Mouse (Mus musculus) intestine, embryonic 15.5 days (tissue): ENCODE measurements around the gene Gdpd2. TPM values are rescaled to one million over a fixed set of nuclear protein-coding genes. Genes with fewer than 3 reads are reported as not detected.
A peak's percentile ranks its signal among the peaks of the same experiment; 100 is the strongest.

Source experiments
- ATAC-seq: fragments of 200-750 bp; cut with Nextera tagmentation; 2 replicates; pipeline ENCODE4 v1.8.0; 2017; ENCODE audit warnings: moderate TSS enrichment, moderate library complexity
- H3K27ac ChIP-seq: fragments of 300-500 bp; sonication (generic); 2 replicates; pipeline ENCODE4 v1.5.1; 2015; ENCODE audit warnings: mild to moderate bottlenecking, inconsistent platforms
- H3K27me3 ChIP-seq: fragments of 300-500 bp; sonication (generic); replicated peaks from 2 replicates; pipeline ENCODE4 v1.6.1; 2015; ENCODE audit warnings: inconsistent platforms
- H3K36me3 ChIP-seq: fragments of 300-500 bp; sonication (generic); 2 replicates; pipeline ENCODE4 v1.6.1; 2015; ENCODE audit warnings: inconsistent platforms
- H3K4me1 ChIP-seq: fragments of 300-500 bp; sonication (generic); replicated peaks from 2 replicates; pipeline ENCODE4 v1.6.1; 2015; ENCODE audit warnings: inconsistent platforms
- H3K4me2 ChIP-seq: fragments of 300-500 bp; sonication (generic); replicated peaks from 2 replicates; pipeline ENCODE4 v1.6.1; 2015; ENCODE audit warnings: mild to moderate bottlenecking, inconsistent platforms
- H3K4me3 ChIP-seq: fragments of 300-500 bp; sonication (generic); replicated peaks from 2 replicates; pipeline ENCODE4 v1.5.1; 2015; ENCODE audit warnings: inconsistent platforms
- H3K9ac ChIP-seq: fragments of 300-500 bp; sonication (generic); 2 replicates; pipeline ENCODE4 v1.6.1; 2015; ENCODE audit warnings: inconsistent platforms
- H3K9me3 ChIP-seq: fragments of 300-500 bp; sonication (generic); 2 replicates; pipeline ENCODE4 v1.6.1; 2016; ENCODE audit warnings: inconsistent platforms
- WGBS: fragments of 180-500 bp; shearing (Covaris S2); methylation state at CpG from one replicate; pipeline ENCODE4 v1.1.7; 2015; 5-methylcytosine and 5-hydroxymethylcytosine counted together
- polyA plus RNA-seq: library from polyadenylated mRNA; unstranded; fragments of >200 nt; fragmentation: Nextera tagmentation; extraction: Ambion mirVana; gene quantifications from 2 replicates; pipeline ENCODE4 v1.2.1, GENCODE M21; 2015

The Gdpd2 gene
- polyA plus RNA-seq, result 0.50 and 1.3 TPM in 2 replicates

- no peak within 1 kb of the TSS for H3K9ac ChIP-seq
- no peak within 1 kb of the TSS for H3K4me3 ChIP-seq
- peak within 1 kb of the TSS; percentile 49 for H3K4me2 ChIP-seq
- H3K4me1 ChIP-seq, result no peaks in the 10 kb centered on the region; the same call in 1 of the 2 replicates
- no peak within 1 kb of the TSS for H3K27ac ChIP-seq
- no peaks in the 10 kb centered on the region for H3K36me3 ChIP-seq
- WGBS, result 16% methylated on average over 8 of the region's 8 CpGs
- H3K9me3 ChIP-seq, result no peaks in the 10 kb centered on the region
- ATAC-seq, result peak; percentile 82
- H3K27me3 ChIP-seq, result peaks cover 2% of the 10 kb centered on the region; the same call in 1 of the 2 replicates
Measured at GRCm38 (mm10) chrX:100729665-100730188, at the start of gene Gdpd2. Gene Gdpd2 (plus strand): TSS chrX:100729873.

GRCm38 (mm10) chrX:100686527-100686926 lies 43.1 kb upstream of the Gdpd2 start:
- no peak for ATAC-seq
- Histone ChIP-seq H3K27ac (no peak overlapping the region), H3K4me3 (no peak overlapping the region), H3K9me3 (no peaks in the 10 kb centered on the region), H3K36me3 (no peaks in the 10 kb centered on the region), H3K4me1 (no peaks in the 10 kb centered on the region), H3K9ac (no peak overlapping the region), H3K4me2 (no peak overlapping the region), H3K27me3 (no peaks in the 10 kb centered on the region)
- 69% methylated on average over 3 of the region's 3 CpGs for WGBS

GRCm38 (mm10) chrX:100687360-100688032 lies 42.2 kb upstream of the Gdpd2 start:
- H3K36me3 ChIP-seq, result no peaks in the 10 kb centered on the region
- H3K9ac ChIP-seq, result no peak overlapping the region
- H3K27ac ChIP-seq, result no peak overlapping the region
- no peak overlapping the region for H3K4me3 ChIP-seq
- H3K4me2 ChIP-seq, result no peak overlapping the region
- no peak for ATAC-seq
- no peaks in the 10 kb centered on the region for H3K9me3 ChIP-seq
- 78% methylated on average over 6 of the region's 6 CpGs for WGBS
- H3K4me1 ChIP-seq, result no peaks in the 10 kb centered on the region
- H3K27me3 ChIP-seq, result no peaks in the 10 kb centered on the region

- H3K36me3 ChIP-seq, result no peaks in the 10 kb centered on the region
- no peak overlapping the region for H3K4me2 ChIP-seq
- H3K27ac ChIP-seq, result no peak overlapping the region
- H3K27me3 ChIP-seq, result no peaks in the 10 kb centered on the region
- no peak for ATAC-seq
- 69% methylated on average over 5 of the region's 5 CpGs for WGBS
- no peak overlapping the region for H3K9ac ChIP-seq
- no peaks in the 10 kb centered on the region for H3K9me3 ChIP-seq
- no peak overlapping the region for H3K4me3 ChIP-seq
- H3K4me1 ChIP-seq, result no peaks in the 10 kb centered on the region
Measured at GRCm38 (mm10) chrX:100688033-100688370, 41.7 kb upstream of the Gdpd2 start.

GRCm38 (mm10) chrX:100696776-100697175 lies 32.9 kb upstream of the Gdpd2 start:
- 95% methylated on average over 4 of the region's 4 CpGs for WGBS
- Histone ChIP-seq H3K27ac (no peak overlapping the region), H3K4me3 (no peak overlapping the region), H3K9me3 (no peaks in the 10 kb centered on the region), H3K27me3 (no peaks in the 10 kb centered on the region), H3K4me2 (no peak overlapping the region), H3K4me1 (no peaks in the 10 kb centered on the region), H3K9ac (no peak overlapping the region), H3K36me3 (no peaks in the 10 kb centered on the region)
- no peak for ATAC-seq

- Histone ChIP-seq H3K27ac (no peak overlapping the region), H3K9me3 (no peaks in the 10 kb centered on the region), H3K4me1 (no peaks in the 10 kb centered on the region), H3K27me3 (no peaks in the 10 kb centered on the region), H3K36me3 (no peaks in the 10 kb centered on the region), H3K4me3 (no peak overlapping the region), H3K4me2 (no peak overlapping the region), H3K9ac (no peak overlapping the region)
- peak; percentile 78 for ATAC-seq
- 83% methylated on average over 6 of the region's 6 CpGs for WGBS
Measured at GRCm38 (mm10) chrX:100708032-100708431, 21.6 kb upstream of the Gdpd2 start.

GRCm38 (mm10) chrX:100716173-100716572 lies 13.5 kb upstream of the Gdpd2 start:
- Histone ChIP-seq H3K27ac (no peak overlapping the region), H3K9ac (no peak overlapping the region), H3K27me3 (no peaks in the 10 kb centered on the region), H3K4me3 (no peak overlapping the region), H3K9me3 (no peaks in the 10 kb centered on the region), H3K4me2 (no peak overlapping the region), H3K4me1 (no peaks in the 10 kb centered on the region), H3K36me3 (no peaks in the 10 kb centered on the region)
- 88% methylated on average over 6 of the region's 6 CpGs for WGBS
- no peak for ATAC-seq

- WGBS, result 50% methylated on average over 1 of the region's 1 CpGs
- no peak for ATAC-seq
- no peak overlapping the region for H3K4me3 ChIP-seq
- no peaks in the 10 kb centered on the region; the same call in 1 of the 2 replicates for H3K4me1 ChIP-seq
- no peak overlapping the region for H3K9ac ChIP-seq
- H3K9me3 ChIP-seq, result no peaks in the 10 kb centered on the region
- H3K4me2 ChIP-seq, result no peak overlapping the region
- no peaks in the 10 kb centered on the region for H3K36me3 ChIP-seq
- H3K27me3 ChIP-seq, result peaks cover 2% of the 10 kb centered on the region; the same call in 1 of the 2 replicates
- no peak overlapping the region for H3K27ac ChIP-seq
Measured at GRCm38 (mm10) chrX:100728947-100729346, 726 bp upstream of the Gdpd2 start.

GRCm38 (mm10) chrX:100730266-100730665 lies 593 bp downstream of the Gdpd2 start:
- Histone ChIP-seq H3K4me1 (no peaks in the 10 kb centered on the region; the same call in 1 of the 2 replicates), H3K27ac (no peak overlapping the region), H3K36me3 (no peaks in the 10 kb centered on the region), H3K9me3 (no peaks in the 10 kb centered on the region), H3K4me2 (peak overlapping the region; percentile 49), H3K9ac (no peak overlapping the region), H3K4me3 (no peak overlapping the region), H3K27me3 (peaks cover 2% of the 10 kb centered on the region; the same call in 1 of the 2 replicates)
- WGBS, result 49% methylated on average over 8 of the region's 8 CpGs
- peak; percentile 59 for ATAC-seq

- Histone ChIP-seq H3K4me3 (no peak overlapping the region), H3K4me1 (no peaks in the 10 kb centered on the region; the same call in 1 of the 2 replicates), H3K36me3 (no peaks in the 10 kb centered on the region), H3K27ac (no peak overlapping the region), H3K9me3 (no peaks in the 10 kb centered on the region), H3K9ac (no peak overlapping the region), H3K4me2 (no peak overlapping the region), H3K27me3 (peaks cover 5% of the 10 kb centered on the region; the same call in 1 of the 2 replicates)
- WGBS, result 58% methylated on average over 7 of the region's 7 CpGs
- no peak for ATAC-seq
Measured at GRCm38 (mm10) chrX:100734359-100734758, 4.7 kb downstream of the Gdpd2 start.

GRCm38 (mm10) chrX:100738918-100739317 lies 9.2 kb downstream of the Gdpd2 start:
- Histone ChIP-seq H3K27me3 (0 out of 2 replicates have a peak, but pooled peaks cover 2% of the 10 kb centered on the region), H3K4me3 (0 out of 2 replicates have a peak overlapping the region, but pooled peaks have one; percentile 19), H3K4me1 (no peaks in the 10 kb centered on the region), H3K9me3 (no peaks in the 10 kb centered on the region), H3K4me2 (peak overlapping the region; percentile 54), H3K27ac (no peak overlapping the region), H3K9ac (no peak overlapping the region), H3K36me3 (no peaks in the 10 kb centered on the region)
- WGBS, result 24% methylated on average over 14 of the region's 14 CpGs
- ATAC-seq, result peak; percentile 59; the same call in 1 of the 2 replicates

- 40% methylated on average over 10 of the region's 10 CpGs for WGBS
- H3K36me3 ChIP-seq, result no peaks in the 10 kb centered on the region
- H3K27ac ChIP-seq, result no peak overlapping the region
- peak overlapping the region; percentile 19; the same call in 1 of the 2 replicates for H3K4me3 ChIP-seq
- H3K4me1 ChIP-seq, result no peaks in the 10 kb centered on the region
- 0 out of 2 replicates have a peak, but pooled peaks cover 2% of the 10 kb centered on the region for H3K27me3 ChIP-seq
- H3K9ac ChIP-seq, result no peak overlapping the region
- peak; percentile 47; the same call in 1 of the 2 replicates for ATAC-seq
- no peaks in the 10 kb centered on the region for H3K9me3 ChIP-seq
- peak overlapping the region; percentile 54 for H3K4me2 ChIP-seq
Measured at GRCm38 (mm10) chrX:100739443-100739842, 9.8 kb downstream of the Gdpd2 start.
